ENCODE assay signal across 21 mouse cellular contexts in the genomic region with DNA sequence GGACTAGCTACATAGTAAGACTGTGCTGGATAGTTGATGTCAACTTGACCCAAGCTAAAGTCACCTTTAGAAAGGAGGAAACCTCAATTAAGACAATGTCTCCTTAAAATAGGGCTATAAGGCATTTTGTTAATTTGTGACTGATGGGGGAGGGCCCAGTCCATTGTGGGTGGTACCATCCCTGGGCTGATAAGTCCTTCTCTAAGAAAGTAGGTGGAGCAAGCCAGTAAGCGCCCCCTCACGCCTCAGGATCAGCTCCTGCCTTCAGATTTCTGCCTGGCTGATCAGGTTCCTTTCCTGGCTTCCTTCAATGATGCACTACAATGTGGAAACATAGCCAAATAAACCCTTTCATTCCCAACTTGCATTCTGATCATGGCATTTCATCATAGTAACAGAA. TPM values are rescaled to one million over a fixed set of nuclear protein-coding genes. Genes with fewer than 3 reads are reported as not detected.
DNase-seq lines count a peak whose midpoint lies in the region; ATAC-seq and TF ChIP-seq lines count a peak whose summit lies in the region.
"Had no signal": no experiment of that assay in that cellular context is flagged by ENCODE, and none has a peak within 500 bp of the region (broad histone marks: within the 10 kb centered on the region; RNA-seq: fewer than 3 reads in every experiment).

No protein-coding gene starts in this region.

- no peak overlapping the region for H3K4me3 ChIP-seq in liver, embryonic 12.5 days
- H3K4me3 ChIP-seq in liver, postnatal 0 days (ENCODE audit: low read depth, low read length), result no peak overlapping the region
- H3K4me3 ChIP-seq in liver, embryonic 16.5 days (ENCODE audit: low read depth, low read length), result no peak overlapping the region
- H3K4me3 ChIP-seq: embryonic facial prominence, embryonic 10.5 days; forebrain, embryonic 10.5 days; gastrocnemius, adult 2 months; heart, embryonic 13.5 days; hindbrain, embryonic 10.5 days had no signal

- H3K27ac ChIP-seq in liver, embryonic 12.5 days, result peak overlapping the region; percentile 37
- no peak overlapping the region for H3K27ac ChIP-seq in liver, postnatal 0 days (ENCODE audit: low read depth)
- no peak overlapping the region for H3K27ac ChIP-seq in liver, embryonic 16.5 days (ENCODE audit: low read length)
- H3K27ac ChIP-seq: embryonic facial prominence, embryonic 10.5 days; forebrain, embryonic 10.5 days; gastrocnemius, adult 2 months; heart, embryonic 13.5 days; hindbrain, embryonic 10.5 days; hindbrain, embryonic 14.5 days had no signal

- ATAC-seq in liver, embryonic 12.5 days, result peak; percentile 69; the same call in 1 of the 2 replicates
- no peak for ATAC-seq in liver, postnatal 0 days
- peak; percentile 53 for ATAC-seq in common myeloid progenitor, adult 5-6 weeks (replicated peaks; ENCODE audit: low read depth, poor library complexity, severe bottlenecking)
- ATAC-seq in liver, embryonic 16.5 days (ENCODE audit: low read depth), result peak; percentile 58; the same call in 1 of the 2 replicates
- ATAC-seq: forebrain, embryonic 14.5 days; Patski had no signal

- 25% methylated on average over 2 of the region's 2 CpGs for WGBS in liver, embryonic 12.5 days (ENCODE audit: insufficient replicate concordance)
- WGBS in liver, postnatal 0 days (ENCODE audit: insufficient replicate concordance), result 49% methylated on average over 2 of the region's 2 CpGs
- WGBS in liver, embryonic 16.5 days (ENCODE audit: insufficient replicate concordance), result 27% methylated on average over 2 of the region's 2 CpGs

- H3K9me3 ChIP-seq in liver, embryonic 12.5 days (replicated peaks), result no peaks in the 10 kb centered on the region
- no peaks in the 10 kb centered on the region for H3K9me3 ChIP-seq in liver, postnatal 0 days (ENCODE audit: low read length)
- H3K9me3 ChIP-seq in liver, embryonic 16.5 days (replicated peaks; ENCODE audit: control insufficient read depth, low read length), result no peaks in the 10 kb centered on the region
- H3K9me3 ChIP-seq: embryonic facial prominence, embryonic 10.5 days; forebrain, embryonic 10.5 days; heart, embryonic 13.5 days; hindbrain, embryonic 10.5 days had no signal

- peaks cover 51% of the 10 kb centered on the region for H3K4me1 ChIP-seq in liver, embryonic 12.5 days
- peaks cover 5% of the 10 kb centered on the region for H3K4me1 ChIP-seq in liver, postnatal 0 days (ENCODE audit: insufficient read depth)
- H3K4me1 ChIP-seq in liver, embryonic 16.5 days (ENCODE audit: control insufficient read depth, low read depth, low read length), result peaks cover 10% of the 10 kb centered on the region
- H3K4me1 ChIP-seq: embryonic facial prominence, embryonic 10.5 days; forebrain, embryonic 10.5 days; hindbrain, embryonic 10.5 days had no signal

- no peak overlapping the region for H3K4me2 ChIP-seq in liver, embryonic 12.5 days
- no peak overlapping the region for H3K4me2 ChIP-seq in liver, postnatal 0 days (ENCODE audit: low read depth, low read length)
- H3K4me2 ChIP-seq in liver, embryonic 16.5 days (ENCODE audit: low read depth, low read length), result no peak overlapping the region
- H3K4me2 ChIP-seq: heart, embryonic 13.5 days; hindbrain, embryonic 14.5 days had no signal

- no peaks in the 10 kb centered on the region for H3K27me3 ChIP-seq in liver, embryonic 12.5 days (replicated peaks)
- H3K27me3 ChIP-seq in liver, postnatal 0 days (ENCODE audit: insufficient read depth, low read length), result no peaks in the 10 kb centered on the region
- H3K27me3 ChIP-seq in liver, embryonic 16.5 days (ENCODE audit: control insufficient read depth, insufficient read depth, low read depth, low read length), result no peaks in the 10 kb centered on the region
- H3K27me3 ChIP-seq: heart, embryonic 13.5 days; Patski had no signal

- no peak overlapping the region for H3K9ac ChIP-seq in liver, embryonic 12.5 days
- H3K9ac ChIP-seq in liver, postnatal 0 days (replicated peaks), result no peak overlapping the region
- no peak overlapping the region for H3K9ac ChIP-seq in liver, embryonic 16.5 days (ENCODE audit: low read depth, low read length)
- H3K9ac ChIP-seq: heart, embryonic 13.5 days; hindbrain, embryonic 14.5 days had no signal

- intact Hi-C loops in heart, postnatal 10 days (cut with DNase I), result no loop called here

- no peak for DNase-seq in liver, postnatal 0 days
- DNase-seq in heart, postnatal 10 days, result no peak
- no peak for DNase-seq in adrenal gland, postnatal 36 days
- no peak for DNase-seq in ovary, postnatal 10 days (ENCODE audit: low spot score)
- DNase-seq: adrenal gland, adult 8-10 months; cerebellum, adult 18-20 months; cerebellum, adult 9-11 months; cerebellum, postnatal 36 days; gastrocnemius, adult 2 months; gastrocnemius, postnatal 36 days; heart, adult 11 months had no signal

- no peak for TF ChIP-seq CTCF in liver, postnatal 0 days (IDR thresholded peaks at IDR 0.05; ENCODE audit: low read depth)

- peaks cover 63% of the 10 kb centered on the region for H3K36me3 ChIP-seq in liver, embryonic 12.5 days
- peaks cover 11% of the 10 kb centered on the region for H3K36me3 ChIP-seq in liver, postnatal 0 days (replicated peaks; ENCODE audit: insufficient read depth, low read length)
- peaks cover 3% of the 10 kb centered on the region for H3K36me3 ChIP-seq in liver, embryonic 16.5 days (ENCODE audit: control insufficient read depth, insufficient read depth)

- TF ChIP-seq EP300 in liver, postnatal 0 days (IDR thresholded peaks at IDR 0.05; ENCODE audit: low read depth), result no peak

RNA-seq across cellular contexts. Expression of a gene that starts 13.8 kb away (rescaled TPM):
- 40.4 and 41.3 TPM in 2 replicates for polyA plus RNA-seq in liver, embryonic 12.5 days (2016; fragmentation: Nextera tagmentation; extraction: Ambion mirVana)
- polyA plus RNA-seq in liver, postnatal 0 days (2015; fragmentation: Nextera tagmentation; extraction: Ambion mirVana), result 16.3 and 19.8 TPM in 2 replicates
- total RNA-seq in common myeloid progenitor, adult 5-6 weeks (2017), result 50.6 and 57.8 TPM in 2 replicates
- 30.4 and 31.6 TPM in 2 replicates for polyA plus RNA-seq in liver, embryonic 16.5 days (2015; fragmentation: Nextera tagmentation; extraction: Ambion mirVana)
- 10 to 100 TPM; 55.2 to 56.4 TPM for total RNA-seq in heart, postnatal 10 days (2021)
- 10 to 100 TPM; 62.2 to 65.6 TPM for total RNA-seq in adrenal gland, postnatal 36 days (2021)

RNA-seq across cellular contexts. Expression of a gene that starts 26.5 kb away (rescaled TPM):
- polyA plus RNA-seq in liver, embryonic 12.5 days (2016; fragmentation: Nextera tagmentation; extraction: Ambion mirVana), result 25.2 and 26.7 TPM in 2 replicates
- 104 and 114 TPM in 2 replicates for polyA plus RNA-seq in liver, postnatal 0 days (2015; fragmentation: Nextera tagmentation; extraction: Ambion mirVana)
- 29.1 and 39.0 TPM in 2 replicates for total RNA-seq in common myeloid progenitor, adult 5-6 weeks (2017)
- 28.9 and 30.9 TPM in 2 replicates for polyA plus RNA-seq in liver, embryonic 16.5 days (2015; fragmentation: Nextera tagmentation; extraction: Ambion mirVana)
- 100 to 1,000 TPM; 249 to 251 TPM for total RNA-seq in heart, postnatal 10 days (2021)
- 100 to 1,000 TPM; 112 to 140 TPM for total RNA-seq in adrenal gland, postnatal 36 days (2021)

RNA-seq across cellular contexts. Expression of a gene that starts 37.9 kb away (rescaled TPM):
- polyA plus RNA-seq in liver, embryonic 12.5 days (2016; fragmentation: Nextera tagmentation; extraction: Ambion mirVana), result 1.1 and 1.4 TPM in 2 replicates
- 0.40 and 0.41 TPM in 2 replicates for polyA plus RNA-seq in liver, postnatal 0 days (2015; fragmentation: Nextera tagmentation; extraction: Ambion mirVana)
- total RNA-seq in common myeloid progenitor, adult 5-6 weeks (2017), result 0.39 and 1.1 TPM in 2 replicates
- polyA plus RNA-seq in liver, embryonic 16.5 days (2015; fragmentation: Nextera tagmentation; extraction: Ambion mirVana), result 0.48 and 0.70 TPM in 2 replicates
- total RNA-seq in heart, postnatal 10 days (2021), result 10 to 100 TPM; 12.7 to 15.1 TPM
- 1 to 10 TPM; 5.6 to 6.3 TPM for total RNA-seq in adrenal gland, postnatal 36 days (2021)

RNA-seq across cellular contexts. Expression of a gene that starts 53.7 kb away (rescaled TPM):
- polyA plus RNA-seq in liver, embryonic 12.5 days (2016; fragmentation: Nextera tagmentation; extraction: Ambion mirVana), result 15.5 and 17.5 TPM in 2 replicates
- polyA plus RNA-seq in liver, postnatal 0 days (2015; fragmentation: Nextera tagmentation; extraction: Ambion mirVana), result 8.2 and 9.7 TPM in 2 replicates
- total RNA-seq in common myeloid progenitor, adult 5-6 weeks (2017), result 20.1 and 28.1 TPM in 2 replicates
- polyA plus RNA-seq in liver, embryonic 16.5 days (2015; fragmentation: Nextera tagmentation; extraction: Ambion mirVana), result 6.6 and 8.8 TPM in 2 replicates
- total RNA-seq in heart, postnatal 10 days (2021), result 10 to 100 TPM; 73.4 to 79.1 TPM
- 10 to 100 TPM; 28.9 to 34.9 TPM for total RNA-seq in adrenal gland, postnatal 36 days (2021)

RNA-seq across cellular contexts. Expression of a gene that starts 56.9 kb away (rescaled TPM):
- polyA plus RNA-seq in liver, embryonic 12.5 days (2016; fragmentation: Nextera tagmentation; extraction: Ambion mirVana), result 28.3 and 29.3 TPM in 2 replicates
- polyA plus RNA-seq in liver, postnatal 0 days (2015; fragmentation: Nextera tagmentation; extraction: Ambion mirVana), result 4.5 and 5.7 TPM in 2 replicates
- 22.0 and 29.5 TPM in 2 replicates for total RNA-seq in common myeloid progenitor, adult 5-6 weeks (2017)
- 10.0 and 12.2 TPM in 2 replicates for polyA plus RNA-seq in liver, embryonic 16.5 days (2015; fragmentation: Nextera tagmentation; extraction: Ambion mirVana)
- 10 to 100 TPM; 30.2 to 36.4 TPM for total RNA-seq in heart, postnatal 10 days (2021)
- 100 to 1,000 TPM; 119 to 121 TPM for total RNA-seq in adrenal gland, postnatal 36 days (2021)
